ENCODE assay signal across 16 mouse cellular contexts in genomic region chr12:13486278-13486677, GRCm38 (mm10).
DNase-seq lines count a peak whose midpoint lies in the region; ATAC-seq lines count a peak whose summit lies in the region.
"Had no signal": no experiment of that assay in that cellular context is flagged by ENCODE, and none has a peak within 500 bp of the region (broad histone marks: within the 10 kb centered on the region; RNA-seq: fewer than 3 reads in every experiment).

No protein-coding gene starts in this region.

- WGBS in limb, embryonic 11.5 days: 84% methylated on average over 3 of the region's 3 CpGs
- WGBS in limb, embryonic 10.5 days: 97% methylated on average over 3 of the region's 3 CpGs
- whole genome bisulfite sequencing in limb, embryonic 13.5 days: 73% methylated on average over 3 of the region's 3 CpGs

- H3K36me3 ChIP-seq in limb, embryonic 11.5 days (ENCODE audit: control insufficient read depth, insufficient read depth, low read length): no peaks in the 10 kb centered on the region
- H3K36me3 ChIP-seq in limb, embryonic 10.5 days: no peaks in the 10 kb centered on the region
- H3K36me3 ChIP-seq in limb, embryonic 13.5 days: peaks cover 10% of the 10 kb centered on the region

- H3K4me2 ChIP-seq in limb, embryonic 11.5 days (ENCODE audit: low read depth, severe bottlenecking): no peak overlapping the region
- no peak overlapping the region for H3K4me2 ChIP-seq in limb, embryonic 13.5 days (replicated peaks)
- H3K4me2 ChIP-seq: heart, embryonic 13.5 days; hindbrain, embryonic 15.5 days had no signal

- H3K4me3 ChIP-seq in limb, embryonic 11.5 days (ENCODE audit: low read depth, low read length): no peak overlapping the region
- H3K4me3 ChIP-seq in limb, embryonic 10.5 days: no peak overlapping the region
- no peak overlapping the region for H3K4me3 ChIP-seq in limb, embryonic 13.5 days
- H3K4me3 ChIP-seq: heart, embryonic 13.5 days; hindbrain, embryonic 15.5 days had no signal

- no peaks in the 10 kb centered on the region for H3K9me3 ChIP-seq in limb, embryonic 11.5 days (ENCODE audit: control insufficient read depth, low read length)
- H3K9me3 ChIP-seq in limb, embryonic 10.5 days (replicated peaks): no peaks in the 10 kb centered on the region
- H3K9me3 ChIP-seq in limb, embryonic 13.5 days: no peaks in the 10 kb centered on the region
- H3K9me3 ChIP-seq: heart, embryonic 13.5 days; hindbrain, embryonic 15.5 days had no signal

- no peak overlapping the region for H3K27ac ChIP-seq in limb, embryonic 11.5 days (replicated peaks; ENCODE audit: low read depth, low read length)
- no peak overlapping the region for H3K27ac ChIP-seq in limb, embryonic 10.5 days
- H3K27ac ChIP-seq in limb, embryonic 13.5 days: 0 out of 2 replicates have a peak overlapping the region, but pooled peaks have one; percentile 22
- H3K27ac ChIP-seq: heart, embryonic 13.5 days; hindbrain, embryonic 15.5 days had no signal

- no peaks in the 10 kb centered on the region for H3K4me1 ChIP-seq in limb, embryonic 11.5 days (ENCODE audit: control insufficient read depth, insufficient read depth, low read length)
- H3K4me1 ChIP-seq in limb, embryonic 10.5 days: no peaks in the 10 kb centered on the region
- H3K4me1 ChIP-seq in limb, embryonic 13.5 days: 0 out of 2 replicates have a peak, but pooled peaks cover 3% of the 10 kb centered on the region
- H3K4me1 ChIP-seq: heart, embryonic 13.5 days; hindbrain, embryonic 15.5 days had no signal

- DNase-seq in frontal cortex, adult 2 months (ENCODE audit: extremely low spot score in 1 of 2, low spot score in 1 of 2): peak; percentile 37 to 72
- DNase-seq in frontal cortex, postnatal 10 days (ENCODE audit: low spot score in 2 of 2): no peak
- DNase-seq in limb, embryonic 11.5 days (ENCODE audit: low spot score): peak; percentile 1
- DNase-seq in limb, embryonic 10.5 days (ENCODE audit: low spot score): no peak
- DNase-seq in brain, adult 2 months (ENCODE audit: low read depth, low spot score): peak; percentile 63
- no peak for DNase-seq in spleen, adult 18-20 months
- DNase-seq: adrenal gland, adult 2 months; adrenal gland, postnatal 25 days; cerebellum, adult 2 months; cerebellum, postnatal 10 days; gastrocnemius, postnatal 36 days; heart, postnatal 36 days had no signal

- no peak overlapping the region for H3K9ac ChIP-seq in limb, embryonic 11.5 days (ENCODE audit: low read length)
- no peak overlapping the region for H3K9ac ChIP-seq in limb, embryonic 13.5 days
- H3K9ac ChIP-seq: heart, embryonic 13.5 days; hindbrain, embryonic 15.5 days had no signal

- ATAC-seq in limb, embryonic 11.5 days (ENCODE audit: insufficient number of reproducible peaks, low FRiP score, low TSS enrichment, low read depth): no peak
- no peak for ATAC-seq in limb, embryonic 13.5 days (ENCODE audit: low FRiP score, low read depth)
- ATAC-seq: forebrain, embryonic 16.5 days had no signal

- no peaks in the 10 kb centered on the region for H3K27me3 ChIP-seq in limb, embryonic 11.5 days (ENCODE audit: control insufficient read depth, insufficient read depth, low read length)
- no peaks in the 10 kb centered on the region for H3K27me3 ChIP-seq in limb, embryonic 10.5 days (ENCODE audit: low read depth, poor library complexity, severe bottlenecking)
- H3K27me3 ChIP-seq in limb, embryonic 13.5 days: no peaks in the 10 kb centered on the region
- H3K27me3 ChIP-seq: heart, embryonic 13.5 days; hindbrain, embryonic 15.5 days had no signal

Comparison
In these comparisons a context has a peak if more than half of its experiments do, and no peak if none do; other contexts are left out.
1. DNase-seq: peak in frontal cortex, adult 2 months (2 of 2), limb, embryonic 11.5 days (single experiment) and brain, adult 2 months (single experiment); none in frontal cortex, postnatal 10 days (0 of 2), limb, embryonic 10.5 days (single experiment) and spleen, adult 18-20 months (0 of 2).